Mouse (Mus musculus) midbrain, embryonic 15.5 days (tissue): ENCODE data around the gene Lhx5. TPM values are rescaled to one million over a fixed set of nuclear protein-coding genes. Genes with fewer than 3 reads are reported as not detected.
A peak's percentile ranks its signal among the peaks of the same experiment; 100 is the strongest.

Source experiments
- ATAC-seq: fragments of 200-750 bp; cut with Nextera tagmentation; replicated peaks from 2 replicates; pipeline ENCODE4 v1.8.0; 2017; ENCODE audit warnings: moderate TSS enrichment
- H3K27ac ChIP-seq: fragments of 300-500 bp; sonication (generic); 2 replicates; pipeline ENCODE4 v1.5.1; 2015; ENCODE audit warnings: mild to moderate bottlenecking, inconsistent platforms
- H3K27me3 ChIP-seq: fragments of 300-500 bp; sonication (generic); replicated peaks from 2 replicates; pipeline ENCODE4 v1.6.1; 2015; ENCODE audit warnings: inconsistent platforms
- H3K36me3 ChIP-seq: fragments of 300-500 bp; sonication (generic); replicated peaks from 2 replicates; pipeline ENCODE4 v1.6.1; 2015; ENCODE audit warnings: inconsistent platforms
- H3K4me1 ChIP-seq: fragments of 300-500 bp; sonication (generic); 2 replicates; pipeline ENCODE4 v1.6.1; 2015; ENCODE audit warnings: inconsistent platforms
- H3K4me2 ChIP-seq: fragments of 300-500 bp; sonication (generic); 2 replicates; pipeline ENCODE4 v1.6.1; 2015; ENCODE audit warnings: inconsistent platforms, mild to moderate bottlenecking, moderate library complexity
- H3K4me3 ChIP-seq: fragments of 300-500 bp; sonication (generic); 2 replicates; pipeline ENCODE4 v1.5.1; 2015; ENCODE audit warnings: mild to moderate bottlenecking, inconsistent platforms
- H3K9ac ChIP-seq: fragments of 300-500 bp; sonication (generic); 2 replicates; pipeline ENCODE4 v1.6.1; 2015; ENCODE audit warnings: mild to moderate bottlenecking, inconsistent platforms
- H3K9me3 ChIP-seq: fragments of 300-500 bp; sonication (generic); 2 replicates; pipeline ENCODE4 v1.6.1; 2016; ENCODE audit warnings: inconsistent platforms
- WGBS: fragments of 180-500 bp; shearing (Covaris S2); methylation state at CpG from one replicate; pipeline ENCODE4 v1.1.7; 2015; ENCODE audit warnings: mixed read lengths; 5-methylcytosine and 5-hydroxymethylcytosine counted together
- polyA plus RNA-seq: library from polyadenylated mRNA; unstranded; fragments of >200 nt; fragmentation: Nextera tagmentation; extraction: Ambion mirVana; gene quantifications from 2 replicates; pipeline ENCODE4 v1.2.1, GENCODE M21; 2015

Lhx5 gene
- polyA plus RNA-seq, 1 experiment from 2014 or later, result 41.5 TPM

DNA sequence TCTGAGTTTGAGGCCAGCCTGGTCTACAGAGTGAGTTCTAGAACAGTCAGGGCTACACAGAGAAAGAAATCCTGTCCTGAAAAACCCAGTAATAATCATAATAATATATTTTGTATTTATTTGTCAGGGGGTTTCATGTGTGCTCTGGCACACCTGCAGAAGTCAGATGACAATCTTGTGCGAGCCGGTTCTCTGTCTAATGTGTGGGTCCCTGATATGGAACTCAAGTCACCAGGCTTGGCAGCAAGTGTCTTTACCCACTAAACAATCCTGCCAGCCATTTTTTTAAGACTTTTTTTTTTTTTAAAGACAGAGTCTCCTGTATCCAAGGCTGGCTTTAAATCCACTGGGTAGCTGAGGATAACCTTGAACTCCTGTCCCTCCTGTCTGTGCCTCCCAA, 41.9 kb downstream of the Lhx5 start:
- Histone ChIP-seq H3K36me3 (no peaks in the 10 kb centered on the region), H3K9ac (no peak overlapping the region), H3K9me3 (no peaks in the 10 kb centered on the region), H3K27ac (no peak overlapping the region), H3K4me3 (no peak overlapping the region), H3K4me1 (no peaks in the 10 kb centered on the region), H3K27me3 (0 out of 2 replicates have a peak, but pooled peaks cover 4% of the 10 kb centered on the region), H3K4me2 (no peak overlapping the region)
- 94% methylated on average over 2 of the region's 2 CpGs for WGBS
- ATAC-seq, result no peak

DNA sequence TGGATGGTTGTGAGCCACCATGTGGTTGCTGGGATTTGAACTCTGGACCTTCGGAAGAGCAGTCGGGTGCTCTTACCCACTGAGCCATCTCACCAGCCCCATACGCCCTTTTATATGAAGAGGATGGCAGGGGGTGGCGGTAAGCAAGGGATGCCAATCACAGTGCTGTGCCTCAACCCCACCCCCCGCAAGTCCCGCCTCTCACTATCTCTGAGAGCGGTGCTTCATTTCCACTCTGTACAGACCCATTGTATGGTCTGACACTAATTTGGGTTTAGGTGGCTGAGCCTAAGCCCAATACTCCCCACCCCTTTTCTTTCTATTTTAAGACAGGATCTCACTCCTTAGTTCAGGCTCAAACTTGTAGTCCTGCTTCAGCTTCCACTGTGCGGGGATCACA, 44.4 kb downstream of the Lhx5 start:
- H3K4me2 ChIP-seq, result no peak overlapping the region
- no peaks in the 10 kb centered on the region for H3K27me3 ChIP-seq
- 49% methylated on average over 8 of the region's 8 CpGs for WGBS
- H3K9me3 ChIP-seq, result no peaks in the 10 kb centered on the region
- H3K4me3 ChIP-seq, result no peak overlapping the region
- H3K4me1 ChIP-seq, result no peaks in the 10 kb centered on the region
- H3K36me3 ChIP-seq, result no peaks in the 10 kb centered on the region
- ATAC-seq, result no peak
- H3K27ac ChIP-seq, result no peak overlapping the region
- H3K9ac ChIP-seq, result no peak overlapping the region

DNA sequence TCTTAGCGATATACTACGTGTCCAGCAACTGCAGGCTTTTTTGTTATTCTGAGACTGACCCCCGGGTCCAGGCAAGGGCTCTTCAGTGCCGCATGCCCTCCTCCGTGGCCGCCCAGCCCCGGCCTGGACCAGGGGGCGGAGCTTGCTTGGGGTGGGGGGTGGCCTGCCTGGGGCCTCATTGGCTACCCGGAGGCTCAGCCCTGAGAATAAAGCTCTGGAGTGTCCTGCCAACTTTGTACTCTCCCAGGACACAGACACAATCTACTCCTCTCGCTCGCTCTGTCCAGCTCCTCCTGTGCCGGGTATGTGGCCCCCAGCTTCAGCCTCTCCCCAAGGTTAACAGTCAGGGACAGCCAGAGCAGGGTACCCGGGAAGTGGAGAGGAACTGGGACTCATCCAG, 44.8 kb downstream of the Lhx5 start, which contains the start of gene Sds:
Sds (plus strand) TSS at position 231 of the 400 bp plus-strand sequence.
- no peak within 1 kb of the TSS for H3K4me2 ChIP-seq
- ATAC-seq, result no peak

DNA sequence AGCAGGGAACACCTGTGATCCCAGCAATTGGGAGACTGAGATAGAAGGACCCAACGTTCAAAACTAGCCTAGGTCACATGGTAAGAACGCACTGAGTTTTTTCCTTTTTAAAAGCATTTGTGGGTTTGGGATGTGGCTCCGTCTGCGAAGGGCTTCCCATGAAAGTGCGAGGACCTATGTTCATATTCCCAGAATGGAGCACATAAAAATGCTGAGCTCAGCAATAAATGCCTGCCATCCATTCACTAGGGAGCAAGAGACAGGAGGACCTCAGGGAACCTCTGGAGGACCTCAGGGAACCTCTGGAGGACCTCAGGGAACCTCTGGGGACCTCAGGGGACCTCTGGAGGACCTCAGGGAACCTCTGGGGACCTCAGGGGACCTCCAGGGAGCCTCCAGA, 46.5 kb downstream of the Lhx5 start:
- ATAC-seq, result no peak
- no peaks in the 10 kb centered on the region for H3K27me3 ChIP-seq
- H3K9me3 ChIP-seq, result no peaks in the 10 kb centered on the region
- no peak overlapping the region for H3K9ac ChIP-seq
- H3K4me3 ChIP-seq, result no peak overlapping the region
- H3K36me3 ChIP-seq, result no peaks in the 10 kb centered on the region
- no peak overlapping the region for H3K27ac ChIP-seq
- 94% methylated on average over 5 of the region's 5 CpGs for WGBS
- H3K4me1 ChIP-seq, result no peaks in the 10 kb centered on the region
- no peak overlapping the region for H3K4me2 ChIP-seq

More for the DNA sequence above, 44.8 kb downstream of the Lhx5 start, which contains the start of gene Sds:
- Histone ChIP-seq H3K9ac (no peak within 1 kb of the TSS), H3K36me3 (no peaks in the 10 kb centered on the region), H3K9me3 (no peaks in the 10 kb centered on the region), H3K4me3 (no peak within 1 kb of the TSS), H3K27ac (no peak within 1 kb of the TSS), H3K27me3 (no peaks in the 10 kb centered on the region), H3K4me1 (no peaks in the 10 kb centered on the region)
- 16% methylated on average over 13 of the region's 13 CpGs for WGBS

DNA sequence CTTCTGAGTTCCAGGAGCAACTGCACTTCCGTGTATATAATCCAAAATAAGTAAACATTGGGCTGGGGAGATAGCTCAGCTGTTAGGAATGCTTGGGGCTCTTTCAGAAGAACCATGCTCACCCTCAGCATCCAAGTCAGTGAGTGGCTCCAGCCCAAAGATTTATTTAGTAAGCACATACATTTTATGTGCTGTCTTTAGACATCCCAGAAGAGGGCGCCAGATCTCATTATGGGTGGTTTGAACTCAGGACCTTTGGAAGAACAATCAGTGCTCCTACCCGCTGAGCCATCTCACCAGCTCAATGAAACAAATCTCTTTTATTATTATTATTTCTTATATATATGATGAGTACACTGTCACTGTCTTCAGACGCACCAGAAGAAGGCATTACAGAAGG, 48.0 kb downstream of the Lhx5 start:
- Histone ChIP-seq H3K9ac (no peak overlapping the region), H3K9me3 (no peaks in the 10 kb centered on the region), H3K27me3 (no peaks in the 10 kb centered on the region), H3K4me2 (no peak overlapping the region), H3K27ac (no peak overlapping the region), H3K4me3 (no peak overlapping the region), H3K36me3 (no peaks in the 10 kb centered on the region), H3K4me1 (no peaks in the 10 kb centered on the region)
- ATAC-seq, result no peak
- WGBS, result 76% methylated on average over 4 of the region's 4 CpGs

DNA sequence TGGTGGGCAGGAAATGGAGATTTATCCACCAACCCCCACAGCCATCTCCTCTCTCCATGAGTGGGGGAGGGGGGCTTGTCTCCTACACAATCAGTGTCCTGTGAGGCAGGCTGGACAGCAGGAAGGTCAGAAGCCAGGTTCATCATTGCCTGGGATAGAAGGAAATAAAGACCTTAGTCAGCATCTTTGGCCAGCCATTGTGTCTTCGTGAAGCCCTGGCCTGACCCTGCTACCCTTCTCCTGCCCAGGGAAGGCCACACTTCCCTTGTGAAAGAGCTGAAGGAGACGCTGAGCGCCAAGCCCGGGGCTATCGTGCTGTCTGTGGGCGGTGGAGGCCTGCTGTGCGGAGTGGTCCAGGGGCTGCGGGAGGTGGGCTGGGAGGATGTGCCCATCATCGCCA, 49.7 kb downstream of the Lhx5 start:
- no peak overlapping the region for H3K4me3 ChIP-seq
- no peaks in the 10 kb centered on the region for H3K9me3 ChIP-seq
- no peak for ATAC-seq
- no peak overlapping the region for H3K27ac ChIP-seq
- WGBS, result 59% methylated on average over 9 of the region's 9 CpGs
- no peaks in the 10 kb centered on the region for H3K4me1 ChIP-seq
- no peak overlapping the region for H3K4me2 ChIP-seq
- H3K36me3 ChIP-seq, result peaks cover 3% of the 10 kb centered on the region; the same call in 1 of the 2 replicates
- no peaks in the 10 kb centered on the region for H3K27me3 ChIP-seq
- H3K9ac ChIP-seq, result no peak overlapping the region

DNA sequence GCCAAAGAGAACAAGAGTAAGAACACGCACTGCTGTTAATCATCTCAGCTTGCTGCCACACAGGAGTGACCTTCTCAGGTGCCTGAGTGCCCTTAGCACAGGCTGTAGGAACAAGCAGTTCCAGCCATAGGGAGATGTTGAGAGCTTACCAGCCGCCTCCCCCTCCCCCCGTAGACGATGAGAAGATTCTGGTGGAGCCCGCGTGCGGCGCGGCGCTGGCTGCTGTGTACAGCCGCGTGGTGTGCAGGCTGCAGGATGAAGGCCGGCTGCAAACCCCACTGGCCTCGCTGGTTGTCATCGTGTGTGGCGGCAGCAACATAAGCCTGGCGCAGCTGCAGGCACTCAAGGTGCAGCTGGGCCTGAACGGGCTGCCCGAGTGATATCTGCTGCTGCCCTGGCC, 51.9 kb downstream of the Lhx5 start:
- Histone ChIP-seq H3K9me3 (no peaks in the 10 kb centered on the region), H3K4me3 (no peak overlapping the region), H3K27me3 (no peaks in the 10 kb centered on the region), H3K4me1 (no peaks in the 10 kb centered on the region), H3K9ac (no peak overlapping the region), H3K4me2 (no peak overlapping the region), H3K36me3 (peaks cover 6% of the 10 kb centered on the region; the same call in 1 of the 2 replicates), H3K27ac (no peak overlapping the region)
- ATAC-seq, result no peak
- WGBS, result 84% methylated on average over 19 of the region's 19 CpGs

DNA sequence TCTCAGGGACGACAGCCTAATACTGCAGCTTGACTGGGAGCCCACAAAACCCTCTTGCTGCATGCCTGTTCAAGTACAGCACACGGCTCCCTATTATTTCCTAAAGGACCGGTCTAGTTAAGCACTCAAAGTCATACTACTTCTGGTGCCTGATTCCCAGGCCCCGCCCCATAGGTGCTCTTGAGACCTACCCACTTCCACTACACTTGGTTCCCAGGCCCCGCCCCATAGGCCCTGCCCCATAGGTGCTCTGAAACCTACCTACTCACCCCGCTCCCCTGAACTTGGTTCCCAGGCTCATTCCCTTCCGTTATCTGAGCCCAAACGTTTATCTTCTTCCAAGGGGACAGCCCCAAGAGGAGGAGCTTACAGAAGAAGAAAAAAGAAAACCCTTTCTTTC, 56.3 kb downstream of the Lhx5 start:
- Histone ChIP-seq H3K4me1 (peaks cover 5% of the 10 kb centered on the region; the same call in 1 of the 2 replicates), H3K36me3 (peaks cover 6% of the 10 kb centered on the region; the same call in 1 of the 2 replicates), H3K4me2 (no peak overlapping the region), H3K27me3 (no peaks in the 10 kb centered on the region), H3K9me3 (no peaks in the 10 kb centered on the region), H3K27ac (no peak overlapping the region), H3K4me3 (no peak overlapping the region), H3K9ac (no peak overlapping the region)
- WGBS, result 89% methylated on average over 8 of the region's 8 CpGs
- no peak for ATAC-seq

DNA sequence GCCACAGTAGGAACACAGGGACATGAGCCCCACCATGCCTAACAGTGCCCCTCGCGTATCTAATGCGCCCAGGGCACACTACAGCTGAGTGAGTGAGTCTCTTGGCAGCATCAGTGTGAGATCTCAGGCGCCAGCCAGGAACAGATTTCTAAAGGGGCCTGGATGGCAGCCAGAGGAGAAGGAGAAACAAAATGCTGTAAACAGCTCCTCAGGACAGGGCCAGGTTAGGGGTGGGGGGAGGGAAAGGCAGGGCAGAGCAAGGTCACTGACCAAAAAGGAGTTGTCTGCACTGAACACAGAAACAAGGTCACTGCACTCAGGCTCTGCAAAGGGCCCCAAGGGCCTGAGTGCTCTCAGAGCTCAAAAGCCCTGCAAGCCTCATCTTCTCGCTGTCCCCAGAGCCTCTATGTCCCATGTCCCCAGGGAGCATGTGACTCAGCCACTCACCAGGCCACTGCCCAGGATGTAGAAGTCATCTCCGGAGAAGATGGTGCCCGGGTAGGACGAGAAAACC, 59.2 kb downstream of the Lhx5 start:
- Histone ChIP-seq H3K4me3 (no peak overlapping the region), H3K36me3 (0 out of 2 replicates have a peak, but pooled peaks cover 6% of the 10 kb centered on the region), H3K27me3 (no peaks in the 10 kb centered on the region), H3K27ac (no peak overlapping the region), H3K9me3 (no peaks in the 10 kb centered on the region), H3K4me2 (no peak overlapping the region), H3K4me1 (peaks cover 5% of the 10 kb centered on the region; the same call in 1 of the 2 replicates), H3K9ac (no peak overlapping the region)
- WGBS, result 75% methylated on average over 8 of the region's 8 CpGs
- ATAC-seq, result 0 out of 2 replicates have a peak, but pooled peaks have one; percentile 3

Other genes starting within 250 kb of the Lhx5 start
- 5.6 and 6.0 TPM in 2 replicates for gene Sdsl, start 41.1 kb downstream of the Lhx5 start, polyA plus RNA-seq
- 0.36 TPM in 1 of 2 replicates, not detected in the other for gene Sds, start 44.8 kb downstream of the Lhx5 start, polyA plus RNA-seq
- 36.8 and 37.2 TPM in 2 replicates for gene Plbd2, start 71.9 kb downstream of the Lhx5 start, polyA plus RNA-seq
- 1.6 and 2.5 TPM in 2 replicates for gene Slc8b1, start 79.5 kb downstream of the Lhx5 start, polyA plus RNA-seq
- 15.8 and 17.7 TPM in 2 replicates for gene Tpcn1, start 157.0 kb downstream of the Lhx5 start, polyA plus RNA-seq
- gene Iqcd, start 157.3 kb downstream of the Lhx5 start, polyA plus RNA-seq, result 1.7 and 1.8 TPM in 2 replicates
- 28.3 and 30.6 TPM in 2 replicates for gene Rita1, start 180.9 kb downstream of the Lhx5 start, polyA plus RNA-seq
- gene Ddx54, start 181.0 kb downstream of the Lhx5 start, polyA plus RNA-seq, result 39.9 and 43.7 TPM in 2 replicates
- gene Cfap73, start 202.5 kb downstream of the Lhx5 start, polyA plus RNA-seq, result 0.44 and 0.70 TPM in 2 replicates
- 1.0 and 1.6 TPM in 2 replicates for gene Rasal1, start 217.1 kb downstream of the Lhx5 start, polyA plus RNA-seq